Mouse (Mus musculus) heart, postnatal 0 days (tissue): Measurements from ENCODE around the gene Fcnb.

Experiments used
- CTCF ChIP-seq: IDR thresholded peaks from 2 replicates; pipeline ENCODE4 v1.5.1; 2016; ENCODE audit warnings: antibody characterized with exemption, control low read depth, low read depth
- EP300 ChIP-seq: IDR thresholded peaks from 2 replicates; pipeline ENCODE4 v1.6.1; 2016; ENCODE audit warnings: antibody characterized with exemption, low read depth

DNA sequence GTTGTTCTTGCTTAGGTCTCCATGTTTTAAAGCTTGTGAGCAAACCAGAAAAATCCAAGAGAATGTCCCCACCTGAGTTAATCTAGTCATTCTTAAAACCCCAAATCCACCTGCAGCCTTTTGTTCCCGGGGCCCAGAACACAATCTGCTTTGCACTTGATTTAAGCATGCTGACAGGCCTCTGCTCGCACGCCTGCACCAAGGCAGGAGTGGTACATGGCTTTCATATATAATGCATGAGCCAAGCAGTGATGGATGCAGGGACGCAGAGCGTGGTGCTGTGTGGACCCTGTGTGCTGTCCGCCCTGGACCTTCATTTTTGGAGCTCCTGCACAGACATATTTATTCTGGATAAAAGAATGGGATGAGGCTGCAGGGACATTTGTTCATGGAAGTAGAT is 6.4 kb upstream of the Fcnb start:
- TF ChIP-seq CTCF (no peak), EP300 (no peak)
